Mouse (Mus musculus): ENCODE data around the gene C3ar1. TPM values are rescaled to one million over a fixed set of nuclear protein-coding genes. Genes with fewer than 3 reads are reported as not detected.

C3ar1 gene
- total RNA-seq (2021): 1 to 10 TPM; 2.5 to 3.6 TPM
- long read RNA-seq, experiment 1, full-length matches to known transcripts: 2 of 3 reads
- long read RNA-seq, experiment 1, partial matches to known transcripts: 0 of 3 reads
- long read RNA-seq, experiment 1, other reads (novel, unspliced or antisense): 1 of 3 reads
- long read RNA-seq, experiment 2, full-length matches to known transcripts: 2 of 2 reads
- long read RNA-seq, experiment 2, partial matches to known transcripts: 0 of 2 reads
- long read RNA-seq, experiment 2, other reads (novel, unspliced or antisense): 0 of 2 reads

GRCm38 (mm10) chr6:122855955-122856354 is at the start of gene C3ar1:
Gene C3ar1 (minus strand): TSS chr6:122856161.
- intact Hi-C loops (cut with DNase I): no loop called here
- DNase-seq: no peak

- DNase-seq: peak; percentile 61 to 77
- intact Hi-C loops (cut with DNase I): loop anchor here (10.0 kb wide), 1 partner anchor 1372 kb away; no protein-coding TSS in a partner anchor
Observed at GRCm38 (mm10) chr6:122892442-122893049, 36.6 kb upstream of the C3ar1 start.

- intact Hi-C loops (cut with DNase I): no loop called here
- DNase-seq: no peak
Observed at GRCm38 (mm10) chr6:122889599-122889998, 33.6 kb upstream of the C3ar1 start.

GRCm38 (mm10) chr6:122883603-122884002 is 27.6 kb upstream of the C3ar1 start:
- intact Hi-C loops (cut with DNase I): no loop called here
- no peak for DNase-seq

GRCm38 (mm10) chr6:122881287-122881686 is 25.3 kb upstream of the C3ar1 start:
- no peak for DNase-seq
- intact Hi-C loops (cut with DNase I): no loop called here

GRCm38 (mm10) chr6:122879781-122880505 is 24.0 kb upstream of the C3ar1 start:
- intact Hi-C loops (cut with DNase I): loop anchor here (10.0 kb wide), 1 partner anchor 215 kb away; no protein-coding TSS in a partner anchor
- DNase-seq: no peak

GRCm38 (mm10) chr6:122879141-122879735 is 23.3 kb upstream of the C3ar1 start:
- DNase-seq: no peak
- intact Hi-C loops (cut with DNase I): loop anchor here (10.0 kb wide), 1 partner anchor 214 kb away; no protein-coding TSS in a partner anchor

GRCm38 (mm10) chr6:122874720-122875389 is 18.9 kb upstream of the C3ar1 start:
- intact Hi-C loops (cut with DNase I): loop anchor here (2.0 to 10.0 kb wide), 5 partner anchors 48 to 210 kb away; partner anchors contain the start of gene Slc2a3

GRCm38 (mm10) chr6:122873871-122874719 is 18.1 kb upstream of the C3ar1 start, which contains the start of gene Necap1:
Gene Necap1 (plus strand): TSS chr6:122874474.
- DNase-seq: peak; percentile 97 to 99
- intact Hi-C loops (cut with DNase I): loop anchor here (2.0 to 10.0 kb wide), 5 partner anchors 47 to 209 kb away; partner anchors contain the start of gene Slc2a3

More at GRCm38 (mm10) chr6:122874720-122875389, 18.9 kb upstream of the C3ar1 start:
- DNase-seq: no peak

- no peak for DNase-seq
- intact Hi-C loops (cut with DNase I): loop anchor here (5.0 to 10.0 kb wide), 4 partner anchors 45 to 208 kb away; partner anchors contain the start of gene Slc2a3
Observed at GRCm38 (mm10) chr6:122872800-122873199, 16.8 kb upstream of the C3ar1 start.

- intact Hi-C loops (cut with DNase I): loop anchor here (5.0 to 10.0 kb wide), 4 partner anchors 43 to 205 kb away; partner anchors contain the start of gene Slc2a3
- no peak for DNase-seq
Observed at GRCm38 (mm10) chr6:122869846-122870245, 13.9 kb upstream of the C3ar1 start.

GRCm38 (mm10) chr6:122867914-122868313 is 12.0 kb upstream of the C3ar1 start:
- intact Hi-C loops (cut with DNase I): no loop called here
- DNase-seq: peak in 1 of 2 experiments; percentile 18

- DNase-seq: no peak
- intact Hi-C loops (cut with DNase I): no loop called here
Observed at GRCm38 (mm10) chr6:122862871-122863270, 6.9 kb upstream of the C3ar1 start.

- intact Hi-C loops (cut with DNase I): no loop called here
- DNase-seq: no peak
Observed at GRCm38 (mm10) chr6:122862434-122862833, 6.5 kb upstream of the C3ar1 start.

GRCm38 (mm10) chr6:122854552-122854951 is 1.4 kb downstream of the C3ar1 start:
- intact Hi-C loops (cut with DNase I): no loop called here
- no peak for DNase-seq

GRCm38 (mm10) chr6:122852696-122853095 is 3.3 kb downstream of the C3ar1 start:
- intact Hi-C loops (cut with DNase I): no loop called here
- no peak for DNase-seq

- intact Hi-C loops (cut with DNase I): no loop called here
Observed at GRCm38 (mm10) chr6:122843759-122844158, 12.2 kb downstream of the C3ar1 start.

GRCm38 (mm10) chr6:122837539-122837938 is 18.4 kb downstream of the C3ar1 start:
- no peak for DNase-seq
- intact Hi-C loops (cut with DNase I): no loop called here

More at GRCm38 (mm10) chr6:122843759-122844158, 12.2 kb downstream of the C3ar1 start:
- no peak for DNase-seq

GRCm38 (mm10) chr6:122836974-122837373 is 19.0 kb downstream of the C3ar1 start:
- no peak for DNase-seq
- intact Hi-C loops (cut with DNase I): no loop called here
